Mouse (Mus musculus): ENCODE data around the gene Nhp2.
"Not testable (repeated sequence)": the region's sequence is repeated elsewhere in the genome, so short reads cannot be mapped to it uniquely, and the experiment has no call there.

The Nhp2 gene

GRCm38 (mm10) chr11:51629651-51630314 is 10.2 kb downstream of the Nhp2 start:
- in situ Hi-C loops (cut with MboI; ENCODE audit: unreplicated experiment in 2 of 2) = no loop called here

GRCm38 (mm10) chr11:51632130-51632753 is 12.7 kb downstream of the Nhp2 start:
- in situ Hi-C loops (cut with MboI; ENCODE audit: unreplicated experiment in 2 of 2) = no loop called here

- in situ Hi-C loops (cut with MboI; ENCODE audit: unreplicated experiment in 2 of 2) = not testable (repeated sequence)
Measured at GRCm38 (mm10) chr11:51633200-51633599, 13.7 kb downstream of the Nhp2 start.

- in situ Hi-C loops (cut with MboI; ENCODE audit: unreplicated experiment in 2 of 2) = no loop called here
Measured at GRCm38 (mm10) chr11:51633721-51634120, 14.2 kb downstream of the Nhp2 start.

GRCm38 (mm10) chr11:51635127-51635524 is 15.6 kb downstream of the Nhp2 start:
- in situ Hi-C loops (cut with MboI; ENCODE audit: unreplicated experiment in 2 of 2) = no loop called here

- in situ Hi-C loops (cut with MboI; ENCODE audit: unreplicated experiment in 2 of 2) = no loop called here
Measured at GRCm38 (mm10) chr11:51635525-51636322, 16.2 kb downstream of the Nhp2 start, which contains the start of gene Rmnd5b. Rmnd5b (minus strand) TSS chr11:51635896.

- in situ Hi-C loops (cut with MboI; ENCODE audit: unreplicated experiment in 2 of 2) = no loop called here
Measured at GRCm38 (mm10) chr11:51636323-51636684, 16.8 kb downstream of the Nhp2 start.

GRCm38 (mm10) chr11:51637971-51638414 is 18.5 kb downstream of the Nhp2 start:
- in situ Hi-C loops (cut with MboI; ENCODE audit: unreplicated experiment in 2 of 2) = no loop called here

GRCm38 (mm10) chr11:51638497-51638896 is 19.0 kb downstream of the Nhp2 start:
- in situ Hi-C loops (cut with MboI; ENCODE audit: unreplicated experiment in 2 of 2) = no loop called here

- in situ Hi-C loops (cut with MboI; ENCODE audit: unreplicated experiment in 2 of 2) = no loop called here
Measured at GRCm38 (mm10) chr11:51640748-51641147, 21.2 kb downstream of the Nhp2 start.

- in situ Hi-C loops (cut with MboI; ENCODE audit: unreplicated experiment in 2 of 2) = no loop called here
Measured at GRCm38 (mm10) chr11:51643202-51643601, 23.7 kb downstream of the Nhp2 start.

GRCm38 (mm10) chr11:51643761-51644160 is 24.2 kb downstream of the Nhp2 start:
- in situ Hi-C loops (cut with MboI; ENCODE audit: unreplicated experiment in 2 of 2) = no loop called here

GRCm38 (mm10) chr11:51644217-51644616 is 24.7 kb downstream of the Nhp2 start:
- in situ Hi-C loops (cut with MboI; ENCODE audit: unreplicated experiment in 2 of 2) = no loop called here

- in situ Hi-C loops (cut with MboI; ENCODE audit: unreplicated experiment in 2 of 2) = no loop called here
Measured at GRCm38 (mm10) chr11:51645293-51645692, 25.8 kb downstream of the Nhp2 start.

GRCm38 (mm10) chr11:51646245-51646644 is 26.7 kb downstream of the Nhp2 start:
- in situ Hi-C loops (cut with MboI; ENCODE audit: unreplicated experiment in 2 of 2) = no loop called here

- in situ Hi-C loops (cut with MboI; ENCODE audit: unreplicated experiment in 2 of 2) = no loop called here
Measured at GRCm38 (mm10) chr11:51646751-51647667, 27.5 kb downstream of the Nhp2 start.

- in situ Hi-C loops (cut with MboI; ENCODE audit: unreplicated experiment in 2 of 2) = no loop called here
Measured at GRCm38 (mm10) chr11:51648566-51648965, 29.0 kb downstream of the Nhp2 start.

- in situ Hi-C loops (cut with MboI; ENCODE audit: unreplicated experiment in 2 of 2) = no loop called here
Measured at GRCm38 (mm10) chr11:51649111-51649888, 29.8 kb downstream of the Nhp2 start.

GRCm38 (mm10) chr11:51649889-51650199 is 30.3 kb downstream of the Nhp2 start:
- in situ Hi-C loops (cut with MboI; ENCODE audit: unreplicated experiment in 2 of 2) = loop anchor here (5.0 kb wide), 1 partner anchor 33 kb away; the partner anchor contains the start of gene Nhp2 (in 2 of the 2)

- in situ Hi-C loops (cut with MboI; ENCODE audit: unreplicated experiment in 2 of 2) = loop anchor here (5.0 kb wide), 1 partner anchor 33 kb away; the partner anchor contains the start of gene Nhp2 (in 2 of the 2)
Measured at GRCm38 (mm10) chr11:51650261-51650660, 30.7 kb downstream of the Nhp2 start.
